Mouse (Mus musculus): ENCODE results near the gene Aspn. TPM values are rescaled to one million over a fixed set of nuclear protein-coding genes. Genes with fewer than 3 reads are reported as not detected.

Gene Aspn
- polyA plus RNA-seq, 1 experiment from 2014 or later, result 62.9 TPM

- ATAC-seq (ENCODE audit: insufficient number of reproducible peaks, insufficient read depth, low FRiP score, low TSS enrichment, low read depth), result no peak
- WGBS, result 92% methylated on average over 3 of the region's 3 CpGs
- no peak overlapping the region for H3K27ac ChIP-seq
- H3K36me3 ChIP-seq, result no peaks in the 10 kb centered on the region
- H3K4me1 ChIP-seq, result peaks cover 19% of the 10 kb centered on the region; the same call in 1 of the 2 replicates
- H3K9me3 ChIP-seq, result no peaks in the 10 kb centered on the region
- no peaks in the 10 kb centered on the region for H3K27me3 ChIP-seq
- no peak overlapping the region for H3K4me3 ChIP-seq
- H3K4me2 ChIP-seq, result no peak overlapping the region
- H3K9ac ChIP-seq, result no peak overlapping the region
Observed at GRCm38 (mm10) chr13:49549616-49550015, 5.4 kb downstream of the Aspn start.

DNA sequence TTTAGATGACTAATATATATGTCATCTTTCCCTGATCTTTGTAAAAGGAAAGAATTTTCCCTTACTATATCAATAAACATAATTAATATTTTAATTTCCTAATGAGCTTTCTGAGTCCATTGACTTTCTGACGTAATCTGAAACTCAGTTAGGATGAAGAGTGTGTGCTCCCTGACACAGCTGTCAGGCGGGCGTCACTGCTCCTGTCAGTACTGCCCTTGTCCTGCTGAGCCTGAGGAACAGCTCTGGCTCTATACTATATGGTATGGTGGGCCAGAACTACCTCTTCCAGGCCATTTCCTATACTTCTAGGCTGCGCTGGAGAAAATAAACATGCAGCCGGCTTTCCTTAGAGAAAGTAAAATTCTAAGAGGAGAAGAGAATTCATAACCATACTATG is 10.3 kb downstream of the Aspn start:
- WGBS, result 78% methylated on average over 5 of the region's 5 CpGs
- Histone ChIP-seq H3K4me2 (no peak overlapping the region), H3K27ac (no peak overlapping the region), H3K4me1 (no peaks in the 10 kb centered on the region), H3K4me3 (no peak overlapping the region), H3K27me3 (no peaks in the 10 kb centered on the region), H3K9ac (no peak overlapping the region), H3K9me3 (no peaks in the 10 kb centered on the region), H3K36me3 (no peaks in the 10 kb centered on the region)
- no peak for ATAC-seq (ENCODE audit: insufficient number of reproducible peaks, insufficient read depth, low FRiP score, low TSS enrichment, low read depth)

DNA sequence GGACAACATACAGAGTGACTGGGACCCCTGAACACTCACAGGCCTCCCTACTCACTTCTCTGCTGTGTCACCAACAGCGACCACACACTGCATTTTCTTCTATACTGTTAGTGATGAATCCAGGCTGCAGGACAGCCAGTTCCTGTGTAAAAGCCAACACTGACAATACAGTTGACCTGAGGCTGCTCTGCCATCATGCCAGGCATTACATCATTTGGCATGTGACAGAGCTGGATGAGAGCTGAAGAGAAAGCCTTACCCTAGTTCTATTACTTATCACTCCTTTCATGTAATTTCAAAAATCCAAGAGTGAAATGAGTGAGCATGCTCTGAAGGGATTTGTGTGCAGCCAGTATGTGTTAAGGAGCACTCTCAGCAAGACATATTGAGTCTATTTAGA is 12.0 kb downstream of the Aspn start:
- no peaks in the 10 kb centered on the region for H3K27me3 ChIP-seq
- H3K27ac ChIP-seq, result no peak overlapping the region
- no peak for ATAC-seq (ENCODE audit: insufficient number of reproducible peaks, insufficient read depth, low FRiP score, low TSS enrichment, low read depth)
- no peak overlapping the region for H3K9ac ChIP-seq
- no peak overlapping the region for H3K4me3 ChIP-seq
- WGBS, result 80% methylated on average over 1 of the region's 1 CpGs
- H3K36me3 ChIP-seq, result no peaks in the 10 kb centered on the region
- no peaks in the 10 kb centered on the region for H3K4me1 ChIP-seq
- no peak overlapping the region for H3K4me2 ChIP-seq
- H3K9me3 ChIP-seq, result no peaks in the 10 kb centered on the region

GRCm38 (mm10) chr13:49556924-49557323 is 12.7 kb downstream of the Aspn start:
- Histone ChIP-seq H3K9ac (no peak overlapping the region), H3K4me1 (no peaks in the 10 kb centered on the region), H3K4me3 (no peak overlapping the region), H3K27ac (no peak overlapping the region), H3K27me3 (no peaks in the 10 kb centered on the region), H3K4me2 (no peak overlapping the region), H3K36me3 (no peaks in the 10 kb centered on the region), H3K9me3 (no peaks in the 10 kb centered on the region)
- 62% methylated on average over 1 of the region's 1 CpGs for WGBS
- ATAC-seq (ENCODE audit: insufficient number of reproducible peaks, insufficient read depth, low FRiP score, low TSS enrichment, low read depth), result no peak

DNA sequence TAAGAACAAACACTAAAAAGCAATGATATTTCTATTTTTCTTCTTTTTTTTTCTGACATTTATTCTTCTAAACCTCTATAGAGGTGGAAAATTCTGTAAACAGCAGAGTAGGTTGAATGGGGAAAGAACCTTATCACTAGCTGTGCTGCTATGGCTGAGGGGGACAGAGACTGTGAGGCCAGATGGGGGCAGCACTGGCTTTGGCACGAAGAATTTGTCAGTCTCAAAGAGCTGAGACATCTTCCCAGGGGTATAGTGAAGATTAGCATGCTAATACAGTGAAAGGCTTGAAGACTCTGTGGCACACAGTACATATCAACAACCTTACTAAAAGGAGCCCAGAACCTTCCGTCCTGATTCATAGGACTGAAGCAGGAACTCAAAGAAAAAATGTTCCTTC is 14.9 kb downstream of the Aspn start:
- ATAC-seq (ENCODE audit: insufficient number of reproducible peaks, insufficient read depth, low FRiP score, low TSS enrichment, low read depth), result no peak

GRCm38 (mm10) chr13:49560886-49561285 is 16.6 kb downstream of the Aspn start:
- Histone ChIP-seq H3K9me3 (no peaks in the 10 kb centered on the region), H3K27me3 (no peaks in the 10 kb centered on the region), H3K9ac (no peak overlapping the region), H3K36me3 (no peaks in the 10 kb centered on the region), H3K27ac (no peak overlapping the region), H3K4me3 (no peak overlapping the region), H3K4me2 (no peak overlapping the region), H3K4me1 (no peaks in the 10 kb centered on the region)
- 65% methylated on average over 2 of the region's 2 CpGs for WGBS
- ATAC-seq (ENCODE audit: insufficient number of reproducible peaks, insufficient read depth, low FRiP score, low TSS enrichment, low read depth), result no peak

More for the DNA sequence above, 14.9 kb downstream of the Aspn start:
- no peak overlapping the region for H3K27ac ChIP-seq
- H3K36me3 ChIP-seq, result no peaks in the 10 kb centered on the region
- H3K4me1 ChIP-seq, result no peaks in the 10 kb centered on the region
- no peak overlapping the region for H3K4me3 ChIP-seq
- H3K9me3 ChIP-seq, result no peaks in the 10 kb centered on the region
- WGBS, result 29% methylated on average over 2 of the region's 2 CpGs
- H3K9ac ChIP-seq, result no peak overlapping the region
- H3K4me2 ChIP-seq, result no peak overlapping the region
- H3K27me3 ChIP-seq, result no peaks in the 10 kb centered on the region

DNA sequence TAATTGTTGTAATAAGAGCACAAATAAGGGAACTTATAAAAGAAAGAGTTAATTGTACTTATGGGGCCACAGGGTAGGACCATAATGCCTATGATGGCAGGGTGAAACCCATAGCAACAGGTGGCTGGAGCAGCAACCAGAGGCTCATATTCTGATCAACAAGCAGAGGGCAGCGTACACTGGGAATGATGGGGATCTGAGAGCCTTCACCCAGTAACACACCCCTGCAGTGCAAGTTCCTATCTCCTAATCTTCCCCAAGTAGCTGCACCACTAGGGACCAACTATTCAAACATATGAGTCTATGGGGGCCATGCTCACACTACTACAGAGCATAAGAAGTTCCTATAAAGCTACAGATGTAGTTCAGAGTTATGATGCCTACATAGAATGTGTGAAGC is 20.1 kb downstream of the Aspn start:
- H3K9ac ChIP-seq, result no peak overlapping the region
- no peak overlapping the region for H3K4me2 ChIP-seq
- H3K4me3 ChIP-seq, result no peak overlapping the region
- H3K36me3 ChIP-seq, result no peaks in the 10 kb centered on the region
- WGBS, result 91% methylated on average over 1 of the region's 1 CpGs
- no peaks in the 10 kb centered on the region for H3K4me1 ChIP-seq
- ATAC-seq (ENCODE audit: insufficient number of reproducible peaks, insufficient read depth, low FRiP score, low TSS enrichment, low read depth), result no peak
- no peaks in the 10 kb centered on the region for H3K27me3 ChIP-seq
- no peak overlapping the region for H3K27ac ChIP-seq
- H3K9me3 ChIP-seq, result no peaks in the 10 kb centered on the region

DNA sequence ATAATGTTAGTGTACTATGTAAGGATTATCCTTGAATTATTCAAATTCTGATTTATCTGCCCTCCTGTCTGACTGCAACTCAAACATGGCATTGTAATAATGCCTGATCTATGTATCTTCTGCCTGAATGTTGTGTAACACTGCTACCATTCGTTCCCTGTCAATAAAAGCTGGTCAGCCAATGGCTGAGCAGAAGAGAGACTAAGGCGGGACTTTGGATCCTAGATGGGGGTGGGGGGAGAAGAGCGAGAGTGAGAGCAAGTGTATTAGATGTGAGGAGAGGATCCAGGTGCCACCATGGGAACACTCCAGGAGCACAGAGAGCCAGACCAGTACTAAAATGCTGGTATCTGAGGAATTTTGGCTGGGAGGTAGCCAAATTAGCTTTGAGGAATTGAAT is 26.1 kb downstream of the Aspn start:
- Histone ChIP-seq H3K4me1 (peaks cover 16% of the 10 kb centered on the region; the same call in 1 of the 2 replicates), H3K27me3 (no peaks in the 10 kb centered on the region), H3K9me3 (no peaks in the 10 kb centered on the region), H3K4me3 (no peak overlapping the region), H3K4me2 (no peak overlapping the region), H3K27ac (no peak overlapping the region), H3K36me3 (no peaks in the 10 kb centered on the region), H3K9ac (no peak overlapping the region)
- ATAC-seq (ENCODE audit: insufficient number of reproducible peaks, insufficient read depth, low FRiP score, low TSS enrichment, low read depth), result no peak
- 71% methylated on average over 3 of the region's 3 CpGs for WGBS

DNA sequence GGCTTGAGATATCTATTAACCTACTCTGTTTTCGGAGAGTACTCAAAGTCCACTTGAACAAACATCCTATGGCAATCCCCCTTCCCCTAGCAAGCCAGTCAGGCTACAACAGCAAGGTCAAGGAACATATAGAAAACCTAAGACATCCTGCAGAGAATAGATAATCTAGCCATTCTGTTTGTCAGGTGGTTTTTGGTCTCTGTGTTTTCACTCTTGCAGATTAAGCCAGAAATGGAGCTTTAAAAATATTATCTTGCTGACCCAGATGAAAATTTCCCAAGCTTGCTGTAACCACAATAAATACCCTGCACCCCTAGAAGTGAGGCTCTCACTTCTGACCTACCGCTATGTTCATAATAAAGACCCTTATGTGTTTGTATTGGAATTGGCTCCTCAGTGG is 27.2 kb downstream of the Aspn start:
- Histone ChIP-seq H3K9me3 (no peaks in the 10 kb centered on the region), H3K4me1 (peaks cover 16% of the 10 kb centered on the region; the same call in 1 of the 2 replicates), H3K4me2 (no peak overlapping the region), H3K27me3 (no peaks in the 10 kb centered on the region), H3K4me3 (no peak overlapping the region), H3K27ac (peak overlapping the region; percentile 17; the same call in 1 of the 2 replicates), H3K36me3 (no peaks in the 10 kb centered on the region), H3K9ac (no peak overlapping the region)
- 77% methylated on average over 2 of the region's 2 CpGs for WGBS
- ATAC-seq (ENCODE audit: insufficient number of reproducible peaks, insufficient read depth, low FRiP score, low TSS enrichment, low read depth), result no peak

- ATAC-seq (ENCODE audit: insufficient number of reproducible peaks, insufficient read depth, low FRiP score, low TSS enrichment, low read depth), result peak; percentile 71; the same call in 1 of the 2 replicates
- Histone ChIP-seq H3K9me3 (no peaks in the 10 kb centered on the region), H3K4me1 (peaks cover 16% of the 10 kb centered on the region), H3K27ac (peak within 1 kb of the TSS; percentile 95), H3K36me3 (no peaks in the 10 kb centered on the region), H3K27me3 (no peaks in the 10 kb centered on the region), H3K9ac (no peak within 1 kb of the TSS), H3K4me2 (peak within 1 kb of the TSS; percentile 31), H3K4me3 (0 out of 2 replicates have a peak within 1 kb of the TSS, but pooled peaks have one; percentile 1)
- WGBS, result 26% methylated on average over 8 of the region's 8 CpGs
Observed at GRCm38 (mm10) chr13:49581541-49582530, 37.6 kb downstream of the Aspn start, which contains the start of gene Omd. Omd (plus strand) TSS chr13:49582462.

DNA sequence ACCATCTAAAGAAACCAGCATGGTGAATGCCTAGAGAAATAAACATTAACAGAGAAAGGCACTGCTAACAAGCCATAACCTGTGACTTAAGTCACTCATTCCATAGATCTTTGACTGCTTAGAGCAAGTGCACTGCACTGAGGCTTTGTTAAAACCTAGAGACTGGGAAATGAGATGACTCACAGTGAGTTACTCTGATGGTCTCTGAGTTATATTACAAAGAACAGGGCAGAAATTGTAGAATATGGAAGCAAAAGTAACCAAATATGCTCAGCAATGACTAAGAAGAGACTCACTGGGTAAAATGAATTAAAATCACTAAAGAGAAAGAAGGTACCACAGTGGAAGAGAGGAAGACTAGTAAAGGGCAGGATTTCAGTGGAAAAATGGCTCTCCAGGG is 39.6 kb downstream of the Aspn start:
- Histone ChIP-seq H3K9me3 (no peaks in the 10 kb centered on the region), H3K36me3 (no peaks in the 10 kb centered on the region), H3K27ac (peak overlapping the region; percentile 84), H3K4me2 (peak overlapping the region; percentile 24), H3K27me3 (no peaks in the 10 kb centered on the region), H3K4me3 (no peak overlapping the region), H3K4me1 (peaks cover 16% of the 10 kb centered on the region), H3K9ac (0 out of 2 replicates have a peak overlapping the region, but pooled peaks have one; percentile 16)
- no peak for ATAC-seq (ENCODE audit: insufficient number of reproducible peaks, insufficient read depth, low FRiP score, low TSS enrichment, low read depth)
